Mouse (Mus musculus) left cerebral cortex, adult 11 months (tissue): ENCODE results near the gene Lancl1.

Source experiments
- DNase-seq: peaks from one replicate; pipeline ENCODE4 v3.0.0; 2022; ENCODE audit warnings: low spot score

The Lancl1 gene

GRCm38 (mm10) chr1:67014205-67014604 is 24.5 kb downstream of the Lancl1 start:
- DNase-seq = no peak

- no peak for DNase-seq
Measured at GRCm38 (mm10) chr1:67010520-67010919, 28.2 kb downstream of the Lancl1 start.

- no peak for DNase-seq
Measured at GRCm38 (mm10) chr1:67003699-67004098, 35.0 kb downstream of the Lancl1 start.

- no peak for DNase-seq
Measured at GRCm38 (mm10) chr1:67002226-67002625, 36.4 kb downstream of the Lancl1 start.

GRCm38 (mm10) chr1:67001367-67001766 is 37.3 kb downstream of the Lancl1 start:
- DNase-seq = no peak

- DNase-seq = no peak
Measured at GRCm38 (mm10) chr1:67000484-67000883, 38.2 kb downstream of the Lancl1 start.

GRCm38 (mm10) chr1:66998601-66999000 is 40.1 kb downstream of the Lancl1 start:
- DNase-seq = no peak

- DNase-seq = no peak
Measured at GRCm38 (mm10) chr1:66998188-66998587, 40.5 kb downstream of the Lancl1 start.

- no peak for DNase-seq
Measured at GRCm38 (mm10) chr1:66996819-66997218, 41.9 kb downstream of the Lancl1 start.

- peak; percentile 41 for DNase-seq
Measured at GRCm38 (mm10) chr1:66992764-66993163, 45.9 kb downstream of the Lancl1 start.

- DNase-seq = no peak
Measured at GRCm38 (mm10) chr1:66987558-66988190, 51.0 kb downstream of the Lancl1 start.

GRCm38 (mm10) chr1:66985906-66986305 is 52.8 kb downstream of the Lancl1 start:
- no peak for DNase-seq

- DNase-seq = no peak
Measured at GRCm38 (mm10) chr1:66985129-66985698, 53.5 kb downstream of the Lancl1 start.

- no peak for DNase-seq
Measured at GRCm38 (mm10) chr1:66980129-66980528, 58.5 kb downstream of the Lancl1 start.

- DNase-seq = no peak
Measured at GRCm38 (mm10) chr1:66975456-66975855, 63.2 kb downstream of the Lancl1 start.

GRCm38 (mm10) chr1:66964857-66965256 is 73.8 kb downstream of the Lancl1 start:
- no peak for DNase-seq

- DNase-seq = no peak
Measured at GRCm38 (mm10) chr1:66960536-66961243, 78.0 kb downstream of the Lancl1 start.

GRCm38 (mm10) chr1:66957361-66957760 is 81.3 kb downstream of the Lancl1 start:
- DNase-seq = no peak

- DNase-seq = no peak
Measured at GRCm38 (mm10) chr1:66951086-66951485, 87.6 kb downstream of the Lancl1 start.
